Mouse (Mus musculus) right cerebral cortex, adult 18-20 months (tissue): ENCODE measurements around the gene Stk39.

ENCODE experiments used
- DNase-seq: peaks from one replicate; pipeline ENCODE4 v3.0.0; 2022; ENCODE audit warnings: mixed read lengths

The Stk39 gene

GRCm38 (mm10) chr2:68457455-68458032 is 14.5 kb downstream of the Stk39 start:
- DNase-seq: no peak

- no peak for DNase-seq
These were observed 15.2 kb downstream of the Stk39 start for GRCm38 (mm10) chr2:68456899-68457298.

GRCm38 (mm10) chr2:68452379-68452778 is 19.7 kb downstream of the Stk39 start:
- DNase-seq: no peak

- DNase-seq: no peak
These were observed 24.0 kb downstream of the Stk39 start for GRCm38 (mm10) chr2:68448035-68448434.

- DNase-seq: no peak
These were observed 28.9 kb downstream of the Stk39 start for GRCm38 (mm10) chr2:68443141-68443540.

- no peak for DNase-seq
These were observed 29.9 kb downstream of the Stk39 start for GRCm38 (mm10) chr2:68442113-68442717.

GRCm38 (mm10) chr2:68439614-68440013 is 32.5 kb downstream of the Stk39 start:
- DNase-seq: no peak

- DNase-seq: no peak
These were observed 34.1 kb downstream of the Stk39 start for GRCm38 (mm10) chr2:68437920-68438319.

- no peak for DNase-seq
These were observed 34.9 kb downstream of the Stk39 start for GRCm38 (mm10) chr2:68437216-68437615.

- DNase-seq: no peak
These were observed 35.8 kb downstream of the Stk39 start for GRCm38 (mm10) chr2:68436305-68436704.

- no peak for DNase-seq
These were observed 36.4 kb downstream of the Stk39 start for GRCm38 (mm10) chr2:68435494-68436255.

- DNase-seq: no peak
These were observed 37.1 kb downstream of the Stk39 start for GRCm38 (mm10) chr2:68434997-68435396.

GRCm38 (mm10) chr2:68434576-68434975 is 37.5 kb downstream of the Stk39 start:
- no peak for DNase-seq

GRCm38 (mm10) chr2:68433736-68434312 is 38.2 kb downstream of the Stk39 start:
- DNase-seq: no peak

- DNase-seq: no peak
These were observed 39.2 kb downstream of the Stk39 start for GRCm38 (mm10) chr2:68432834-68433233.

GRCm38 (mm10) chr2:68431024-68431962 is 40.8 kb downstream of the Stk39 start:
- no peak for DNase-seq

GRCm38 (mm10) chr2:68430493-68430892 is 41.6 kb downstream of the Stk39 start:
- no peak for DNase-seq

GRCm38 (mm10) chr2:68429436-68429835 is 42.6 kb downstream of the Stk39 start:
- DNase-seq: no peak

- peak; percentile 28 for DNase-seq
These were observed 45.0 kb downstream of the Stk39 start for GRCm38 (mm10) chr2:68426977-68427577.

GRCm38 (mm10) chr2:68426074-68426473 is 46.0 kb downstream of the Stk39 start:
- DNase-seq: no peak

GRCm38 (mm10) chr2:68421002-68421401 is 51.1 kb downstream of the Stk39 start:
- DNase-seq: no peak

GRCm38 (mm10) chr2:68420223-68420622 is 51.8 kb downstream of the Stk39 start:
- DNase-seq: no peak
